Mouse (Mus musculus) brain, embryonic 14.5 days (tissue): ENCODE measurements around the gene Cdh13. TPM values are rescaled to one million over a fixed set of nuclear protein-coding genes. Genes with fewer than 3 reads are reported as not detected.

ENCODE experiments used
- DNase-seq: peaks from one replicate; pipeline ENCODE4 v3.0.0-alpha.2; 2011; ENCODE audit warnings: low read depth
- CTCF ChIP-seq: fragments of 200-500 bp; IDR thresholded peaks from 2 replicates; pipeline ENCODE4 v1.5.1; 2012; ENCODE audit warnings: inconsistent platforms, mild to moderate bottlenecking, moderate library complexity, borderline replicate concordance; ENCODE audit not compliant: insufficient read depth, insufficient read length; ENCODE audit errors: extremely low read depth
- POLR2A ChIP-seq: fragments of 200-500 bp; IDR thresholded peaks from 2 replicates; pipeline ENCODE4 v1.6.1; 2012; ENCODE audit warnings: mild to moderate bottlenecking, inconsistent platforms, borderline replicate concordance; ENCODE audit not compliant: poor library complexity, insufficient read depth, insufficient read length, severe bottlenecking; ENCODE audit errors: extremely low read depth
- polyA plus RNA-seq: library from polyadenylated mRNA; depleted of rRNA; stranded (reverse); fragments of >200 nt; gene quantifications from 2 replicates; pipeline ENCODE4 v1.2.3, GENCODE M21; 2012

The Cdh13 gene
- polyA plus RNA-seq, 1 experiment = 58.5 TPM

DNA sequence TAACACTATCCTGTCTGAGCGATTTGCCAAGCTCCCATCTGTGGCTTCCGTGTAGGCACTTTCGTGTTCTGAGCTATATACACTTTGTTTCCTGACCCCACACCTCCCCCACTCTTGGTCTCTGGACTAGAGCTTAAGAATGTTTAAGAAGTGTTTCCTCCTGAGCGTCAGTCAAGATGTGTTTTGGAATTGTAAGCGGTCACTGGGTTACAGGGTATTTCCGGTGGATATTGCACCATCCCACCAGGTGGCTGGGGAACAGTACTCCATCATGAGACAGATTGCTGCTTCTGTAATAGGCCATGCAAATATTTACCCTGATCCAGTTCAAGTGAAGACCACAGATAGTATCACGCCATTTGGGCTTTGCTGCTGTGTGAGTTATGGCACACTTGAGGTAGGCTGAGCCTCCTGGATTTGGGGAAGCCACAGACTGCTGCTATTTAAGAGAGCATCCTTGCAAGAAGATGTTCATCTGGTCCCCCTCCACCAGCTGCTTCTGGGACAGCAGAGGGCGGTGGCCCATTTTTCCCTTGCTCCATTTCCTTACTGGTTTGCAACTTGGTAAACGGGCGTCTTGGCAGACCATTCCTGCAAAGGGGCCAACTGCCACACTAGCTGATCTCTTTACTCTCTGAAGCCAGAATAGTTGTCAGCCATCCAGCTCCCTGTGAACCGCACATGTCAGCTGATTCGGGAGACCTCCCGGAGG lies 234.7 kb downstream of the Cdh13 start:
- peak; percentile 82 for DNase-seq
- no peak for TF ChIP-seq POLR2A
- TF ChIP-seq CTCF = no peak

DNA sequence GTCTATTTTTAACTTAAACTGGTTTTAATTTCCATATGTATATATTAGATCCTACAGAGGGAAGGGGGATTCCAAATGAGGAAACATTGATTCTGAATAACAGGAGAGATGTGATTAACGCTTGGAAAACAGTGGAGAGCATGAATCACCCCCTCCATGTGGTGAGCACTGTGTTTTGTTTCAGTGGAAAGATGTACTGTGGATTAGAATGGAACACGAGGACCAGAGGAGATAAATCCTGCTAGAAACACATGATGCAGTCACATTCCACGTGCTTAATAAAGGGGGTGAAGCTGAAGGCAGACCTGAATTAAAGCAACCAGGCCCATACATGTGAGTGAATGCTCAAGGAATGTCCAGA lies 235.2 kb downstream of the Cdh13 start:
- TF ChIP-seq POLR2A (no peak), CTCF (no peak)
- no peak for DNase-seq

DNA sequence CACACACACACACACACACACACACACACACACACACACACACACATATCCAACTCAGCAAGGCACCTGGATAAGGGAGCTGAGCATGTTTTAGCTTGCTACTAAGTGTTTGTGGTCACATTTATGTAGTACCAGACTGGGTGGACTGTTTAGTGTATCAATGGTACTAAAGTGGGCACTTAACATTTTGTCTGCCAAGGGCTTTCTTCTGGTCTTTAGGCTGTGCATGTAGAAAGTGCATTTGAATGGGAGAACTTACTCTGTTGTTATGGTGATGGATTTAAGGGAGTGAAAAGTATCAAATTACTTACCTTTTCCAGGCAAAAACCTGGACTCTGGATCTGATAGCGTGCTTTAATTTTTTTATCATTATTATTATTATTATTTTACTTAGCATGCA lies 240.4 kb downstream of the Cdh13 start:
- TF ChIP-seq CTCF (no peak), POLR2A (no peak)
- no peak for DNase-seq

DNA sequence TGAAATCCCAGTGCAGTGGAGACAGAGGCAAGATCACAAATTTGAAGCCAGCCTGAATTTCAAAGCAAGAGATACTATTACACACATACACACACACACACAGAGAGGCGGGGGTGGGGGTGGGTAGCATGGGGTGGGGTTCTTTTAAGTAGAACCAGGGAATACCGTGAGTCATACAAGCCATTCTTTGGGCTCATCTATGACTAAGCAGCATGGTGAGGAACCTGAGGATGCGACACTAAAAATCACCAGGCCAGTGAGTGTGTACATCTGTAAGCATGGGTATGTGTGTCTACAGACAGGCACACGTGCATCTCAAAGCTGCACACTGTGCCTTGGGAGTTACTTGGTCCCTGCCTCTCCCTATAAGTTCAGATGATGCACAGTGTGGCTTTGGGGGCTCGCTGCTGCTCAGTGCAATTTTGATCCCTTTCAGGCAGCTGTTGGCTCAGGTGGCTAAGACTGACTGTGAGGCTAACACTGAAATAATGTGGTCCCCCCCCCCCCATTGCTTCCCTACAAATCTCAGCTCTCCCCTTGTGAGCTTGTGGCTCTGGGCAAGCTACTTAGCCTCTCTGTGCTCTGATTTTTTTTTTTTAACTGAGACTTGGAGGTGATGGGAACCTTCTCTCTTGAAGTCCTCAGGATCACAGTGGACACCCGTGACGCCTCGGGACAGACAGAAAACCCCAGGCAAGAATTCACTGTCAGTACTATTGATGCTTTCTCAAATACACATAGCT lies 255.5 kb downstream of the Cdh13 start:
- DNase-seq = no peak
- TF ChIP-seq POLR2A (no peak), CTCF (no peak)

DNA sequence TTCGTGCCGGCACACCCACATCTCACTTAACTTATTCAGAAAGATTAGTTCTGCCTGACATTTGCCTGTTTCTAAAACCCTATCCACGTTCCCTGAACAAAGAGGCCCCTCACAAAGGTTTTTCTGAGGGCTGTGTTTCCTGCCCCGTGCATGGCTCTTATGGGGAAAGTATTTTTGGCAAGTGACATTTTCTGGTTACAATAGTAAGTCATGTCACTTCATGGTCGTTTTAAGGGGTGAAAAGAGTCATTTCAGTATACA lies 256.0 kb downstream of the Cdh13 start:
- DNase-seq = peak; percentile 52

DNA sequence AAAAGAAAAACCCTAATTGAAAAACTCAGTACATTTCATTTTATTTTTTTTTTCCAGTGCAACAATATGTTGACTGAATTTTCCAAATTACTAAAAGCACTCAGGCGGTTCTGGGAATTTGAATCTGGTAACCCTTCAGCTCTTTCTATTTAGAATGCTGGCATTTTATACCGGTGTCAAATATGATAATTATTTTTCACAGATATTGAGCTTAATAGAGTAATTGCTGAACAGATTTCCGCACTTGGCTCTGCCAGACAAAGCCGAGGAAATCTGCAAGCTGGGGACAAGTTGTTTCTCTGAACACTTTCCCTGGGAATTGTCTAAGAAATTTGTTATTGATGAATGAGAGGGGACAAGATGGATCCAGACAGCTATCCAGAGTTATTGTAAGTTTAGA lies 256.4 kb downstream of the Cdh13 start:
- DNase-seq = peak; percentile 66
- TF ChIP-seq CTCF = no peak
- TF ChIP-seq POLR2A = no peak

More for the DNA sequence above, 256.0 kb downstream of the Cdh13 start:
- TF ChIP-seq POLR2A = no peak
- no peak for TF ChIP-seq CTCF

DNA sequence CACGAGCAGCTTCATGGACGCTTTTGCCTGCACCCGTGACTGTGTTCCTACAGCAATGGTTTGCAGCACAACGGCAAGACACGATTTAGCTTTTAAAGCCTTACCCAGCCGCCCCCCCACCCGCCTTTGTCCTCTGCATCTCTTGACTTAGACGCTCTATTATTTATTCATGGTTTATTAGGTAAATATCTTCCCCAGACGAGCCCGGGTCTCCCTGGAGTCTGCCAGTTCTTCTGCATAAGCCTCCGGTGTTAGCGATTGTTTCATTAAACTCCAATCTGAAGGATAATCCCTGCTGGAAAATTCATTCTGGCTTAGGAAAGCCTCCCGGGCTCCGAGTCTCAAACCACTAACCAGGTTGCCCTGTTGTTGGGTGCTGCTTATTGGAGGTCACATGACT lies 268.9 kb downstream of the Cdh13 start:
- TF ChIP-seq POLR2A (no peak), CTCF (no peak)
- DNase-seq = peak; percentile 67

DNA sequence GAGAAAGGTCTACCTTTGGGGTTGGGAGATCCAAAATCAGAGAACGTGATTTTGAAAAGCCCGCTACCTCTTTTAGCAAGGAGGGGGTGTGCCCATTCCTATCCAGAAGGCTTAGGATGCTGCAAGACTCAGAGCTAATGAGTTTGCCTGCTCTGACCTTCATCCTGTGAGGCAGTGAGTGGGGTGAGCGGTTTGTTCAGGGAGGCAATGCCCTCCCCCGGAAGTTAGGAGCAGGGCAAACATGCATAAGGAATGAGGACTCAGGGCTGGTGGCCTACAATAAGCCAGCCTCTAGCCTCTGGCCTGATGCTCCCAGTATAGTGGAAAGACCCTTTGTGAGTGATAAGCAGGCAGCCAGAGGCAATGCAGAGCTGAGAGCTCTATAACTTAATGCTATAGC lies 269.3 kb downstream of the Cdh13 start:
- TF ChIP-seq POLR2A (no peak), CTCF (no peak)
- no peak for DNase-seq

DNA sequence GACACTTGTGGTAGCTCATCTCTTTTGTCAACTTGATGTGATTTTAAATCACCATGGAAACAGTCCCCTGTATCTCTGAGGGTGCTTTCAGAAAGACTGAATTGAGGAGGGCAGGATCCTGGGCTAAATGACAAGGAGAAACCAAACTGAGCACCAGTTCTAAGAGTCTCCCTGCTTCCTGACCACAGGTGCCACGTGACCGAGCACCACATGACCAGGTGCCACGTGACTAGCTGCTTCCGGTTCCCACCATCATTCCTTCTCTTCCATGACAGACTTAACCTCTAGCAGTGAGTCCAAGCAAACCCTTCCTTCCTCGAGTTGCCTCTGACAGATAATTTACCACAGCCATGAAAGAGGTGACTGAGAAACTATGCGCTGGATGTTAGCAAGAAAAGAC lies 280.5 kb downstream of the Cdh13 start:
- no peak for TF ChIP-seq CTCF
- no peak for TF ChIP-seq POLR2A
- DNase-seq = no peak

DNA sequence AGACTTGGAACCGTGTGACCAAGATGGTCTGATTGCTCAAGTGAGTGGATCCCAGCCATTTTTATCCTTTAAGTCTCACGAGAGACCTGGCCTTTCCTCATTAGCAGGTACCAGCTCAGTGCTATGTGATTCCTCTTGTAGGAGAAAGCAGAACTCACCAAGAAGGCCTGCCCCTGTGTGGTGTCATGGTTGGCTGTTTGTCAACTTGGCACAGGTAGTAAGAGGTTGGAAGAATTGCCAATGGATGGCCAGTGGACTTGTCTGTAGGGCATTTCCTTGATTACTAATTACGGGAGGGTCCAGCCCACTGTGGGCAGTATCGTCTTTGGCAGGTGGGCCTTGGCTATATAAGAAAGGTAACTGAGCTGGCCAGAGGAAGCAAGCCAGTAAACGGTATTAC lies 281.7 kb downstream of the Cdh13 start:
- DNase-seq = no peak
- TF ChIP-seq POLR2A (no peak), CTCF (no peak)

DNA sequence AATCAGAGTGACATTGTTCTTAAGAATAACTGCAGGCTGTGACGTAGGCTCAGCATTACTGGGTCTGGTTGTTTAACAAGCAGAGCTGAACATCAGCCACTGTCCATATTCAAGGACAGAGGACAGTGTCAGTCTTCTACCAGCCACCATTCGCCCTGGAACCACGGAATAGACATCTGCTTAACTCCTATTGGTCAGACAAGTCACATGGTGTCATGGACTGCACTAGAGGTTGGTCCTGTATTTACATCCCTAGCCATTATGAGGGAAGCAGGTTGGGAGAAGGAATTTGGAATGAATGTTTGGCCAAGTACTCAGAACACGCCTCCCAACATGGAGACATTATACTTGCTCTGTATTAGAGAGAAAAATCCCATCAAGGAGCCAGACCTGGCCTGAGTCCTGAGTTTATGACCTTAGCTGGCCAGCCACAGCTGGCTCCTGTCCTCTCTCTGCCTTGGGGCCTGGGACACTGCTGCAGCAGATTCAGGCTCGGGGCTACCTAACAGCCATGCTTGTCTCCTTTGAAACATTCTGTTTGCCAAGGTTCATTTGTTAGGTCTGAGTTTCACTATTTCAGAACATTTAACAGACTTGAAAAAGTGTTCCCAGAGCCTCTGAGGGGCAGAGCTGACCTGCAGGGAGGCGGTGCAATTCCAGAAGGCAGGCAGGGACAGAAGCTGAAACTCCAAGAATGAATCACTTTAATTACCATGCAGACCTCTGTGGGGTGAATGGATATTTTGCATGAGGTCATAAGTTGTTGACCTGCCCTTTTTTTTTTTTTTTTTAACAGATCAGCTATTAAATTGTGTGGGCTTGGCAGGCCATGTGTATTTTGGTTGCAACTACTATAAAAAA lies 282.6 kb downstream of the Cdh13 start:
- TF ChIP-seq POLR2A (no peak), CTCF (no peak)
- DNase-seq = no peak

DNA sequence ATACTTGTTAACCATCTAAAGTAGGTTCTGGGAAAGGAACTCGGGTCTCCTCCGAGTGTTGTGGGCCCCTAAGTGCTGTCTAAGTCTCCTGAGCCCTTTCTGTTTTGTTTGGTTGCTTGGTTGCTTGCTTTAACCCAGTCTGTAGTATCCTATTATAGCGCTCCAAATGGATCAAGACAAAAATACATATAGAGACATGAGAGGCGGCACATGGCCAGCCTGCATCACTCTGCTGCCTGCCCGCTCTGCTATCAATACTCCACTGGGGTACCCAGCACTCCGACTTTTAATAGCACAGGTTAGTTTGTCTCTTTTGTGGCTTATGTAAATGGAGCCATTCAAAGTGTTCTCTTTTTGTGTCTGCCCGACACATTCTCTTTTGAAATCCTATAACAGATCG lies 285.8 kb downstream of the Cdh13 start:
- no peak for DNase-seq
- TF ChIP-seq POLR2A (no peak), CTCF (no peak)

DNA sequence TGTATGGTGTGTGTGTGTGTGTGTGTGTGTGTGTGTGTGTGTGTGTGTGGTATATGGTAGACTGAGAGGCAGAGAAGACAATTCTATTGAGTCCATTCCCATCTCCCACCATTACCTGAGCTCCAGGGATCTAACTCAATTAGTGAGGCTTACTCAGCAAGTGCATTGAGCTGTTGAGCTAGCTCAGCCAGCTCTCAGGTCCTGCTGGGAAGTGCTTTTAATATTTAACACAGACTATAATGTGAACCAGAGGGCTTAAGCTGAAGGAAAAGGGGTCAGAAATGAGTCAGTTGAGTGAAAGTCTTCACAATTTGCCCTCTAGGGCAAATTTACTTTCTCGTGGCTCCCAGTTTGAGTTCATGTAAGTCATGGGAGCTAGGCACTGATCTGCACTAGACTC lies 297.7 kb downstream of the Cdh13 start:
- no peak for TF ChIP-seq POLR2A
- TF ChIP-seq CTCF = no peak
- DNase-seq = no peak

DNA sequence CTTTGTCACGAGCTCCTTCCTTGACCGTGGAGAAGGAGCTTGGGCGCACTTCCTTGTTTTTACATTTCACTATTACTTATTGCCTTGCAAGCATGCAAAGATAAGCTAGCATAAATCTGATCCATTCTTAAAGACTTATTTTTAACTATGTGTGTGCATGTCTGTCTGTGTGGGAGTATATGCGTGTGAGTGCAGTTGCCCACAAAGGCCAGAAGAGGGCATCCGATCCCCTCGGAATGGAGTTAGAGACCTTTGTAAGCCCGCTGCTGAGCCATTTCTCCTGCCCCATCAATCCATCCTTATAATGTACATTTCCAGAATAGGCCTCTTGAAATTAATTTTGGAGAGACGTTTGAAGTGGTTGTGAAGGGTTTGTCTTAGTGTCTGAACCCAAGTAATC lies 298.7 kb downstream of the Cdh13 start:
- TF ChIP-seq POLR2A (no peak), CTCF (no peak)
- DNase-seq = no peak

DNA sequence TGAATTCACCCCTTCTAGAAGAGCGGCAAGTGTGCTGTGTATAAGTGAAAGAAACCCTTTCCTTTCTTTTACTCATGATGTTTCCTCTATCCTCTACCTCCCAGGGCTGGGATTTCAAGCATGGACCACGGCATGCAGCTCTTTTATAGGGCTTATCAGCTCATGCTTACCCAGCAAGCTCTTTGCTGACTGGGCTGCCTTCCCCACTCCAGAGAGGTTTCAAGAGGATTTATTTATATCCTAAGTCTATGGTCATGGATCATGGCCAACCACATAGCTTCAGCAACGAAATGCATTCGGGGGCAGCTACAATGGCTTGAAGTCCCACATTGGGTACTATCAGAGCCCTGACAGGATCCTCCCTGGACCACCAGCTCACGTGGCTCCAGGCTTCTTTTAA lies 304.4 kb downstream of the Cdh13 start:
- DNase-seq = no peak
- no peak for TF ChIP-seq CTCF
- TF ChIP-seq POLR2A = no peak
